Mouse (Mus musculus) E14TG2a.4 (cell line): ENCODE measurements around the gene Slc35a3.

Experiments
- CTCF ChIP-seq: conservative IDR thresholded peaks from 2 replicates; pipeline ENCODE4 v1.5.1; 2014; ENCODE audit warnings: low read length
- NANOG ChIP-seq: IDR thresholded peaks from 2 replicates; pipeline ENCODE4 v1.6.1; 2014; ENCODE audit warnings: borderline replicate concordance, low read length, mixed read lengths

- TF ChIP-seq CTCF (no peak), NANOG (no peak)
These were observed 18.3 kb downstream of the Slc35a3 start for GRCm38 (mm10) chr3:116694312-116694711.
